Mouse (Mus musculus): Measurements from ENCODE around the gene Xrcc5. TPM values are rescaled to one million over a fixed set of nuclear protein-coding genes. Genes with fewer than 3 reads are reported as not detected.
A peak's percentile ranks its signal among the peaks of the same experiment; 100 is the strongest.

Xrcc5 gene
- polyA plus RNA-seq, 1 experiment = 10.9 TPM

GRCm38 (mm10) chr1:72434510-72434909 lies 127.3 kb downstream of the Xrcc5 start:
- DNase-seq (ENCODE audit: extremely low spot score in 1 of 2, low spot score in 1 of 2) = no peak

GRCm38 (mm10) chr1:72436967-72437366 lies 129.7 kb downstream of the Xrcc5 start:
- no peak for DNase-seq (ENCODE audit: extremely low spot score in 1 of 2, low spot score in 1 of 2)

- peak; percentile 28 to 63 for DNase-seq (ENCODE audit: extremely low spot score in 1 of 2, low spot score in 1 of 2)
Observed at GRCm38 (mm10) chr1:72439146-72439545, 131.9 kb downstream of the Xrcc5 start.

- DNase-seq (ENCODE audit: extremely low spot score in 1 of 2, low spot score in 1 of 2) = no peak
Observed at GRCm38 (mm10) chr1:72442747-72443146, 135.5 kb downstream of the Xrcc5 start.

Other genes starting within 250 kb of the Xrcc5 start
- 3.3 and 4.1 TPM in 2 replicates for gene Mreg, start 95.1 kb upstream of the Xrcc5 start, polyA plus RNA-seq (2012; rRNA removed)
- 7.6 and 8.6 TPM in 2 replicates for gene Pecr, start 23.1 kb upstream of the Xrcc5 start, polyA plus RNA-seq (2012; rRNA removed)
- 19.6 and 20.4 TPM in 2 replicates for gene Tmem169, start 23.1 kb upstream of the Xrcc5 start, polyA plus RNA-seq (2012; rRNA removed)
- gene March4, start 229.5 kb downstream of the Xrcc5 start, polyA plus RNA-seq (2012; rRNA removed) = 9.5 and 10.1 TPM in 2 replicates